Mouse (Mus musculus): ENCODE measurements around the gene Fam187b. TPM values are rescaled to one million over a fixed set of nuclear protein-coding genes. Genes with fewer than 3 reads are reported as not detected.
"Not testable (repeated sequence)": the region's sequence is repeated elsewhere in the genome, so short reads cannot be mapped to it uniquely, and the experiment has no call there.

Gene Fam187b
- 4.0 and 5.0 TPM in 2 replicates for polyA plus RNA-seq (2015; fragmentation: Nextera tagmentation; extraction: Ambion mirVana)

GRCm38 (mm10) chr7:30973501-30974289 lies at the start of gene Fam187b:
TSS of gene Fam187b (plus strand) at chr7:30973790.
- peak; percentile 90 for DNase-seq
- Histone ChIP-seq H3K4me1 (ENCODE audit: insufficient read depth) (peaks cover 7% of the 10 kb centered on the region), H3K4me2 (ENCODE audit: low read depth, low read length) (peak within 1 kb of the TSS; percentile 60), H3K27ac (ENCODE audit: low read depth) (peak within 1 kb of the TSS; percentile 92), H3K36me3 (replicated peaks; ENCODE audit: insufficient read depth, low read length) (peaks cover 3% of the 10 kb centered on the region), H3K9me3 (ENCODE audit: low read length) (no peaks in the 10 kb centered on the region), H3K9ac (replicated peaks) (peak within 1 kb of the TSS; percentile 70), H3K4me3 (ENCODE audit: low read depth, low read length) (peak within 1 kb of the TSS; percentile 57), H3K27me3 (ENCODE audit: insufficient read depth, low read length) (peaks cover 13% of the 10 kb centered on the region)
- ATAC-seq = peak; percentile 94
- TF ChIP-seq EP300 (IDR thresholded peaks at IDR 0.05; ENCODE audit: low read depth) (no peak; the same call in 1 of the 2 replicates), CTCF (IDR thresholded peaks at IDR 0.05; ENCODE audit: low read depth) (peak; percentile 90)
- WGBS (ENCODE audit: insufficient replicate concordance) = under 1% methylated on average over 37 of the region's 37 CpGs

DNA sequence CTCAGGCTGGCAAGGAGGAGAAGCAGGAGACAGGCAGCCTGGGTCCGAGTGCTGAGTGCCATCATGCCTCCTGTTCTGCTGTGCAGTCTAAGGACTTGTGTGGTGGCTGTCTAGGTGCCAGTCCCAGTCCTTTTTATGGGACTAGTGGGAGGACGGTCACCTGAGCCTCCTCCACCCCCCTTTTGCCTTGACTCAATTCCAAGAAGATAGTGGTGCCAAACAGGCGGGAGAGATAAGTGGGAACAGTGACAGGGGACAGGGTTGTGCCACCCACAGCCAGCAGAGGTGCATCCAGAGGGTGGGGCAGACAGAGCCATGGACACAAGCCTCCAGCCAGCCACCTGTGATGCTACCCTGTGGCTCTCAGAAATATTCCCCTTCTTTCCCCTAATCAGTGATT lies 49.5 kb upstream of the Fam187b start:
- Histone ChIP-seq H3K9me3 (ENCODE audit: low read length) (no peaks in the 10 kb centered on the region), H3K9ac (replicated peaks) (no peak overlapping the region), H3K27ac (ENCODE audit: low read depth) (no peak overlapping the region), H3K36me3 (replicated peaks; ENCODE audit: insufficient read depth, low read length) (no peaks in the 10 kb centered on the region), H3K4me1 (ENCODE audit: insufficient read depth) (no peaks in the 10 kb centered on the region), H3K4me2 (ENCODE audit: low read depth, low read length) (no peak overlapping the region), H3K4me3 (ENCODE audit: low read depth, low read length) (no peak overlapping the region), H3K27me3 (ENCODE audit: insufficient read depth, low read length) (no peaks in the 10 kb centered on the region)
- TF ChIP-seq CTCF (IDR thresholded peaks at IDR 0.05; ENCODE audit: low read depth) (no peak), EP300 (IDR thresholded peaks at IDR 0.05; ENCODE audit: low read depth) (no peak)
- WGBS (ENCODE audit: insufficient replicate concordance) = 57% methylated on average over 3 of the region's 3 CpGs
- ATAC-seq = no peak
- no peak for DNase-seq

DNA sequence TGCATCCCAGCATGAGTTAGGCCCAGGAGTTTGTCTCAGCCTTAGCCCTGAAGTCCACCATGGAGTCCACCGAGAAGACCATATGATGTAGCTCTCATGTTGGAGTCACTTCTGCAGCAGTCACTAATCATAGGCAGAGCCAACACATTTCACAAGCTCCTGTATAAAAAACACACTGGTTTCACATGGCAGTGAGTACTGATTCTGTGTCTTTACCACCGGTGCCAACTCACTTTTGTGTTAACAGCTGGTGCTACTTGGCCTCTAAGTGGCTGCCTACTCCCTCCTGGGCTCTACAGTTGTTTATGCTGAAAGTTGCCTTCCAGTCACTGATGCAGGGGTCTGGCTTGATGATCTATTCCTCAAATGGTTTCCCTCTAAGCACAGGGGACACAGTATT lies 49.0 kb upstream of the Fam187b start, which contains the start of gene Hamp2:
TSS of gene Hamp2 (minus strand) at position 101 of the 400 bp plus-strand sequence.
- not testable (repeated sequence) for H3K36me3 ChIP-seq (replicated peaks; ENCODE audit: insufficient read depth, low read length); ATAC-seq; H3K9ac ChIP-seq (replicated peaks); H3K27me3 ChIP-seq (ENCODE audit: insufficient read depth, low read length); H3K27ac ChIP-seq (ENCODE audit: low read depth); H3K4me1 ChIP-seq (ENCODE audit: insufficient read depth); DNase-seq; H3K4me2 ChIP-seq (ENCODE audit: low read depth, low read length); H3K4me3 ChIP-seq (ENCODE audit: low read depth, low read length); H3K9me3 ChIP-seq (ENCODE audit: low read length)
- 78% methylated on average over 2 of the region's 2 CpGs for WGBS (ENCODE audit: insufficient replicate concordance)

- not testable (repeated sequence) for H3K4me3 ChIP-seq (ENCODE audit: low read depth, low read length)
- WGBS (ENCODE audit: insufficient replicate concordance) = 51% methylated on average over 6 of the region's 6 CpGs
These were observed 38.0 kb upstream of the Fam187b start for GRCm38 (mm10) chr7:30935422-30936099.

DNA sequence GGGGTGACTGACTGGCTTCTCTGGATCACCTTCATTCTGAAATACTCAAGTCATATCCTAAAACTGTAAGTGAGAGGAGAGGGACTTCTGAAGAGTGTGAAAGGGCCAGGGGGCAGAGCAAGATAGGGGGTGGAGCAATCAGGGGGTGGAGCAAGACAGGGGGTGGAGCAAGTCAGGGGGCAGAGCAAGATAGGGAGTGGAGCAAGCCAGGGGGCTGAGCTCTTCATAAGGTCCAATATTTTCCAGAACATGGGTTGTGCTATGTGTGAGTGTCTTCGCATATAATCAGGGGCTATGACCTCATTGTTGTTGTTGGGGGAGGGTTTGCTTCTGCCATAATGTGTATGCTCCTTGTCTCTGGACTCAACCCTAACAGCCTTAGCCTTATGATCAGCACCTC lies 33.5 kb upstream of the Fam187b start:
- H3K9ac ChIP-seq (replicated peaks); H3K9me3 ChIP-seq (ENCODE audit: low read length); H3K27me3 ChIP-seq (ENCODE audit: insufficient read depth, low read length); ATAC-seq; H3K36me3 ChIP-seq (replicated peaks; ENCODE audit: insufficient read depth, low read length); H3K4me1 ChIP-seq (ENCODE audit: insufficient read depth); H3K27ac ChIP-seq (ENCODE audit: low read depth); H3K4me2 ChIP-seq (ENCODE audit: low read depth, low read length); DNase-seq; H3K4me3 ChIP-seq (ENCODE audit: low read depth, low read length): not testable (repeated sequence)
- WGBS (ENCODE audit: insufficient replicate concordance) = 94% methylated on average over 1 of the region's 1 CpGs

More at GRCm38 (mm10) chr7:30935422-30936099, 38.0 kb upstream of the Fam187b start:
- H3K27ac ChIP-seq (ENCODE audit: low read depth); H3K4me1 ChIP-seq (ENCODE audit: insufficient read depth); H3K4me2 ChIP-seq (ENCODE audit: low read depth, low read length); H3K9me3 ChIP-seq (ENCODE audit: low read length); H3K9ac ChIP-seq (replicated peaks); DNase-seq; H3K36me3 ChIP-seq (replicated peaks; ENCODE audit: insufficient read depth, low read length); ATAC-seq; H3K27me3 ChIP-seq (ENCODE audit: insufficient read depth, low read length): not testable (repeated sequence)

DNA sequence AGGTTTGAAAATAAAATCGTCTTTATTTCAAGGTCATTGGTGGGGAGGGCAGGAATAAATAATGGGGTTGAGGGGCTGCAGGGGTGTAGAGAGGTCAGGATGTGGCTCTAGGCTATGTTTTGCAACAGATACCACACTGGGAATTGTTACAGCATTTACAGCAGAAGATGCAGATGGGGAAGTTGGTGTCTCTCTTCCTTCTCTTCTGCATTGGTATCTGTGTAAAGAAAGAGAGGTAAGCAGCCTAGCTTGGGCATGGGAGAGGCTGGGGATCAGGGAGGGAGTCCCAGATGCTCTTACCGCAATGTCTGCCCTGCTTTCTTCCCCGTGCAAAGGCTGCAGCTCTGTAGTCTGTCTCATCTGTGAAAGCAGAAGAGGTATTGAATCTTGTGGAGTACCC lies 31.2 kb upstream of the Fam187b start:
- H3K27ac ChIP-seq (ENCODE audit: low read depth); H3K9ac ChIP-seq (replicated peaks); H3K27me3 ChIP-seq (ENCODE audit: insufficient read depth, low read length); H3K36me3 ChIP-seq (replicated peaks; ENCODE audit: insufficient read depth, low read length); H3K4me2 ChIP-seq (ENCODE audit: low read depth, low read length); H3K9me3 ChIP-seq (ENCODE audit: low read length); H3K4me3 ChIP-seq (ENCODE audit: low read depth, low read length); ATAC-seq; DNase-seq; H3K4me1 ChIP-seq (ENCODE audit: insufficient read depth): not testable (repeated sequence)
- WGBS (ENCODE audit: insufficient replicate concordance) = 36% methylated on average over 3 of the region's 3 CpGs
